Mouse (Mus musculus): Measurements from ENCODE around the gene Cd47. TPM values are rescaled to one million over a fixed set of nuclear protein-coding genes. Genes with fewer than 3 reads are reported as not detected.

The Cd47 gene
- total RNA-seq (2021), result 10 to 100 TPM; 23.3 to 28.9 TPM
- long read RNA-seq, experiment 1, full-length matches to known transcripts, result 15 of 42 reads
- long read RNA-seq, experiment 1, partial matches to known transcripts, result 1 of 42 reads
- long read RNA-seq, experiment 1, other reads (novel, unspliced or antisense), result 26 of 42 reads
- long read RNA-seq, experiment 2, full-length matches to known transcripts, result 25 of 65 reads
- long read RNA-seq, experiment 2, partial matches to known transcripts, result 3 of 65 reads
- long read RNA-seq, experiment 2, other reads (novel, unspliced or antisense), result 37 of 65 reads

DNA sequence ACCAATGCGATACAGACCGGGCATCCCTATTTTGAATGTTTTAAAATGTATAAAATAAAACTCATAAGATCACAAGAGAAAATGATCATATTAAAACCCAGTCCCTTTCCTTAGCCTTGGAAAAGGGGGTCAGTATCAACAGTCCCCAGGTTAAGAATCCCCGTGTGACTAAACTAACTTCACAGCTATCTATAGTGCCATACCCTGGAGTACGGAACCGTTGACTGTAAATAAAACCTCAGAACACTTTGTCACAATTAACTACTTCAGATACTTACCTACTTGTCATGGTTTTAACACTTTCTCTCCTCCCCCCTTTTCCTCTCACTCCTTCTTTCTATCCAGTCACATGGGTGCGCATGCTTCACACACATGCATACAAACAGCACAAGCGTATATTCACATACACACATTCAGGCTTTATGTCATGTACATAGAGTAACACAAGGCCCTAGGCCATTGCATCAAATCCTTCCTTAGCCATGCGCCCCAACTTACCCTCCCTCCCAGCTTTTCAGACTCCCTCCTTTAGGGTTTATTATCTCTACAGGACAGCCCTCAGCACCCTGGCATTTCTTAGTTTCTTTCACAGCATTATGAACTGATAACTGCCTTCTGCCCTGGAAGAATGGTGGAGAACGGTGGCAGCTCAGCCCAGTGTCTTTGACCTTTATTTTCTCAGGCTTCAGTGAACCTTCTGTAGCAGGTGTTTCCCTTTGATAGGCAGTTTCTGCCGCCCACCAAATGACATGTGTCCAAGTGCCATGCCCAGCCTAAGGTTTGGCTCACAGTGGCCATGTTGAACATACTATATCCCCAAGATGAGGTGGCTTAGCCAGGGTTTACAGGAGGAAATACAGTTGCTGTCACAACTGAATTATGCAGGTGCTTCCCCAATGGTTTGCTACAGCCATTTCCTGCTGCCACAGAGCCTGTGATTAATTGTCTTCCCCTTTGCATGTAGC, at the start of gene Cd47:
Gene Cd47 (plus strand): TSS at position 937 of the 965 bp plus-strand sequence.
- no peak for DNase-seq

DNA sequence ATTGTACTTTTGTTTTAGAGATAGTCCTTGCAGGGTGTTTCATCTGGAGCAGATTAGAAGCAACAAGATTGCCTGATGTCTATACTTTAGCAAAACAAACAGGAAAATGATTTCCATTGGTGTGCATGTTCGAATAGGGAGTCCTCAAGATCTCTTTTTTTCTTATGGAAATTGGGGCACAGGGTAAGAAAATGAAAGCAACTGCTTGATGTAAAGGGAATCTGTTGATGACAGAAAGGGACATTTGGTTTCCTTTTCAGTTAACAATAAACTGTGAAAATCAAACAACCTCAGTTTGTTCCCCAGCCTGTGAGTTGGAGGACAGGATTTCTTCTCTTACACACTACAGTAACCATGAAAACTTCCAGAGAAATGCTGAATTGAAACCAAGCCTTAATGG, 47.4 kb upstream of the Cd47 start:
- no peak for DNase-seq

DNA sequence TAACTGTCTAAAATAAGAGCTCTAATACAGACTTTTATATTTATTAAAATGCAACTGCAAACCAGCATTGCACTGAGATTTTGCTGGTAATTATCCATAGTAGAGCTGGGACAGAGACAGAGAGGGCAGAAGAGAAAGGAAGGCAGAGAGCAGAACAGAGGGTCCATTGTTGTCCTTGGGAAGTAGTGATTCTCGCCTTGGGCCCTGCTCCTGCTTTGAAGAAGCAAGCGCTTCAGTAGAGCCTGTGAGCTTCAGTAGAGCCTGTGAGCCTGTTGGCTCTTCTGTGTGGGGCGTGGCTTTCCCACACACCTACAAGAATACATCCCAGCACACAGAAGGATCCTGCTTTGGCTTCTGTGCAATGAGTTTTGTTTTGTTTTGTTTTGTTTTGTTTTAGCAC, 47.0 kb upstream of the Cd47 start:
- DNase-seq, result no peak

DNA sequence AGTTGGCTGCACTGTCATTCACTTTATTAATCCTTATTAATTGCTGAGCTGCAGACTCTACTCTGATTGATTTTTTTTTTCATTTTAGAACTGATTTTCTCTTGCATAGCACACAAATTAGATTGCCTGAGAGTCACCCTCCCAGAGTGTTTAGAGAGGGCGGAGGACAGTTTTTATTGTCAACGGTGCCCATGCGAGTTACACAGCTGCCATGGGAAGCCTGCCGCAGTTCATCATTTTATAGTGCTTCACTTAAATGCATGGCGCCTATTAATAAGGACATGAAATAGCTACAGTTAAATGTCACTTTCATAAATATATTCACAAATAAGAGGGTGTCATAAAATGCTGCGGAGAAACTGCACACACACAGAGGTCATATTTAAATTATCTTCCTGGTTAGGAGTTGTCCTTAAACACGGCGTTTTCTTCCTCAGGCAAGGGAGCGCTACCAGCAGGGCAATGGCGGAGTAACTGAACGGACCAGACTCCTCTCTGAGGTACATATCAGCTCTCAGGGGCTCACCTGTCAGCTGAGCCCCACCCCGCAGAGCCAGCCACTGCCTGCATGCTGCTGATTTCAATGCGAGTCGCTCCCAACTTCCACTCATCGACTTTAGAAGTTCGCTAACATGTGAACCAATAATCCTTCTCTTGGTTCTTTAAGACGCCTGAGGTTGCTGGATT, 39.7 kb upstream of the Cd47 start:
- DNase-seq, result no peak

DNA sequence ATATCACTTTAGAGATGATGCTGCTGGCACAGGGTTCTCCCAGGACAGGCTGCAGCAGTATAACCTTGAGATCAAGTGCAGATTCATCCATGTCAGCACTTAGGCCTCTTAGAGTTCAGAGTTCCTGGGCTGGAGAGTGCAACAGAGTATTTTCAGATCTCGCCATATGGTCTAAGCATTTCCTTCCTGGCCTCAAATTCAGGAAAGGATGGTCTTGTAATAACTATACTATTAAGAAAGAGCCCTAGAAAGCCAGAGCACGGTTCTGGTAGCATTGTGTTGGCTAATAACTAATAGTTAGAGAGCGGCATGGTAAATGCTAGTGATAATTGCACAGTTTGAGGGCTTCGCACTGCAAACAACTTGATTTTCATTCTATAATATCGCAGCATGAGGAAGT, 38.4 kb upstream of the Cd47 start:
- no peak for DNase-seq

DNA sequence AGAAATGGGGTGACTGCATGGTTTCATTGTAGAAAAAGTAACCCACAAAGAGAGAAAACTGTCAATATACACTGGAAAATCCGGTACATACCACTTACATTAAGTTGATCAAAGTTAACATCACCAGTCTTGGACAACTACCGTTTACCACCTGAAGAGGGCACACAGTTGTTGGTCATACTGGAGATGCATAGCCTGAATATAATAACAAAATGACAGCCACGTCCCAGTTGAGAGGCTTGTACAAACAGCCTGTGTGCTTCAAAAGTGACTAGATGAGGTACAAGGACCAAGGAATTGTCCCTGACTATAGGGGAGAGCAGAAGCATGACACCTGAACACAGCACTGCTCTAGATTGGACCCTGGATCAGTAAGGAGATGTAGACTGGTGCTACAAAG, 34.0 kb upstream of the Cd47 start:
- no peak for DNase-seq

DNA sequence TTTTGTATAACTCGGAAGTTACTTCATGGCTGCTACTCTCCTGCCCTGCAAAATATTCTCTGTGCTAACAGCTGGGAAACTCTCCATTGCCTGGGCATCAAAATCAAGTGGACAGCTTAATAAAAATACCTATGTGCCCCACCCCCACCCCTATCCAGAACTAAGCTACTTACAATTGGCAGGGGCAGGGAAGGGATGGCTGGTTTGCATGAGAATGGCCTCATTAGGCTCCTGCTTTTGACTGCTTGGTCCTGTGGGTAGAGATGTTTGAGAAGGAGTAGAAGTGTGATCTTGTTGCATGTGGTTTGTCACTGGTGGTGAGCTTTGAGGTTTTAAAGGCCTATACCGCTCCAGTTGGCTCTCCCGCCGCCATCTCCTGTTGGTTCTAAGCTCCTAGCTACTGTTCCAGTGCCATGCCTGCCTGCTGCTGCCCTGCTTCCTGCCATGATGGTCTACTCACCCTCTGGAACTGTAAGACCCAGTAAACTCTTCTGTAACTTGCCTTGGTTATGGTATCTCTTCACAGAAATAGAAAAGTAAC, 31.8 kb upstream of the Cd47 start:
- no peak for DNase-seq

DNA sequence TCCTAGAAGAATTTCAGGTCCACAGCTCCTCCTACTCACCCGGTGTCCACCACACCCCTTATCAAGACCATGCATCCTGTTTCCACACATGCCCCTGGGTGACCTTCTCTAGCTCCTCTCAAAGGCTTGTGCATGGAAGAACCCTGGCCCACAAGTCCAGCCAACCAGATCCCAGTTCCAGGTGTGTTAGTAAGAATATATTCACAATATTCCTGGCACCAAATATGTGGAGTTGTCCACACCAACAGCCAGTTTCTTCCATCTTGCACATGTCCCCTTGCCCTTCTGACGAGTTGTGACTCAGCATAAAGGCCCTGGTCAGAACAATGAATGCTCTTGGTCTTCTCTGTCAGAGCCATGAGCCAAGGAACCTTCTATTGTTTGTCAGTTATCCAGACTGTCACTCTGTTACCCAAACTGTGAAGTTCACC, 30.5 kb upstream of the Cd47 start:
- DNase-seq, result no peak

DNA sequence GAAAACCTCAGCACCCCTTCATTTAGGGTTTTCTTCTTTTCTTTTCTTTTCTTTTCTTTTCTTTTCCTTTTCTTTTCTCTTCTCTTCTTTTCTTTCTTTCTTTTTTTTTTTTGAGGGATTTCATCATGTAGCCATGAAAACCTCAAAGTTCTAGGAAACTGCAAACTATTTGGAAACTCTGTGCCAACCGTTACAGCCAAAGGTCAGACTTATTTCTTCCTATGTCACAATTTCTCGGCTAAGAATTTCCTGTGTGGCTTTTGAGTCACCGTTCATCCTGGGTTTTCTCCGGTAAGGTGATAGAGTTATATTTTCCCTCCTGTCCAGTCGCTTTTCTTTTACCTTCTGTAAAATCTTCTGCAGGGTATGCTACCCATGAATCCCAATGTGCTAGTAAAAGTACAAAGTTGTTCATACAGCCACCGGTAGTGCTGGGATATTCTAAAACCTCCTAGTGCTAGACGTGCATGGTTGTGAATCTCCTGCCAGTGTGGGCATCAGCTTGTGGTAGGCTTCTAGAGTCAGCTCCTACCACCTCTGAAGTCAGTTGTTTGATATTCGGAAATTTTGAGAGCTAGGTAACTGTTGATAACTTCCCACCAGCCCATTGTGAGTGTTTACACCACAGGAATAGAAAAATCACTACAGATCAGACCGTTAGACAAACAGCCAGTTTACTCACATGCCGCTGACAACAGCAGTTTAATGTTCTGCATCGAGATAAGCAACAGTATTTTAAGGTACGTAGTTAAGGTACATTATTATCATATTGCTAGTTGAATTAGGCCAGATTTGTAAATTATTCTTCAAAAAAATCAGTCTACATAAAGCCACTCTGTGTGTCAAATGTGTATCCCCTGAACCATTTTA, 29.8 kb upstream of the Cd47 start:
- DNase-seq, result no peak

DNA sequence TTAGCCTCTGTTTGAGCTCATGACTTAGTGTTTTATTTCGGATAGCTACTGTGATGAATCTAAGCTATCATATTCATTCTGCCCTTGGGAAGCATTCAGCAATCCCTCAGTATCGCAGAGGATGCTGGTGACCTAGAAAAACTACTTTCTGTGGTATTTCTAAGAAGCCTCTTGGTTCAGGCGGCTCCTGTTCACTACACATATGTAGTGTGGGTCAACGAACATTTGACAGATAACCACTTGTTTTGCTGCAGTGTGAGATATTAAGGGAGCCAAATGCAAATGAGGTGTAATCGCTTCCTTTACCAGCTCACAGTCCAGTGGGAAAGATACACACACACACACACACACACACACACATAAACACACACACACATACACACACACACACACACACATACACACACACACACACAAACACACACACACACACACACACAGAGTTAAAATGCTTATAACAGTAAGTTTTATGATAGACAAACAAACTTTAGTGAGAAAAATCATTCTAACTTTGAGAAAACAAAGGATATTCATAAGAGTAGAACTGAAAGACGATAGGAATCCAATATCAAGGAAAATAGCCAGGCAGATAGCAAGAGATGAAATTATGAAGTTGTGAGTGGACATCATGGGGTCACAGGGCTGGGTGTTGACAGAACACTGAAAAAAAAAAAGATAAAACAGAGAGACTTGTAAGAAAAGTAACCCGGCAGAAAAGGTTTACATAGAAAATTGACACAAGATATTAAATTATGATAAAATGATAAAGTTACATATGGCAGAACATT, 28.5 kb upstream of the Cd47 start:
- no peak for DNase-seq

DNA sequence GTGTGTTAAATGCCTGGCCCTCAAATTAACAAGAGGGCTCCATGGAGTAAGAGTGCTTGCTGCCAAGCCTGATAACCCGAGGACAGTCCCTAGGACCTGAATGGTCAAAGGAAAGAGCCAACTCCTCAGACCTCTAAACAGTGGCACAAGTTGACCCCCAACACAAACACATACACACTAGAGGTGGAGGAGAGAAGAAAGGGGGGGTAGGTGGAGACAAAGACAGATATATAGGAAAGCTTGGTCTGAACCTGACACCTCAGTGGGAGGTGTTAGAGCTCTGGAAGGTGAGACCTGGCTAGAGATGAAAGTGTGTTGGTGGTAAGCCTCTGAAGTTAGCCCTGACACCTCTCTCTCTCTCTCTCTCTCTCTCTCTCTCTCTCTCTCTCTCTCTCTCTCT, 27.8 kb upstream of the Cd47 start:
- DNase-seq, result no peak

DNA sequence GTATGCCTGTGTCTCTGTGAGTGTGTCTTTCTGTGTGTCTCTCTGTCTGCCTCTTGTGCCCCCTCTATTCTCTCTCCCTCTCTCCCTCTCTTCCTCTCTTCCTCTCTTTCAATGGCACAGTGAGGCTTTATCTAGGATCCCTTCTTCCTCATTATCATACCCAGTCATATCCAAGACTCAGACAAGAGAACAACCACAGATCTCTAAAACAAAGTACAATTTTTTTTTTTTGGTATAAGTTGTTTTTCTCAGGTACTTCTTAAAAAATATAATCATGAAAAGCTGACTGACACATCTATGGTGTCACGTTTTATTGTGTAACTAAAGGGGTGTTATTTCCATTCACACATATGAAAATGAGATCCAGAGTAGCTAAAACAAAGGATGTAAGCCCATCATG, 27.3 kb upstream of the Cd47 start:
- DNase-seq, result no peak

DNA sequence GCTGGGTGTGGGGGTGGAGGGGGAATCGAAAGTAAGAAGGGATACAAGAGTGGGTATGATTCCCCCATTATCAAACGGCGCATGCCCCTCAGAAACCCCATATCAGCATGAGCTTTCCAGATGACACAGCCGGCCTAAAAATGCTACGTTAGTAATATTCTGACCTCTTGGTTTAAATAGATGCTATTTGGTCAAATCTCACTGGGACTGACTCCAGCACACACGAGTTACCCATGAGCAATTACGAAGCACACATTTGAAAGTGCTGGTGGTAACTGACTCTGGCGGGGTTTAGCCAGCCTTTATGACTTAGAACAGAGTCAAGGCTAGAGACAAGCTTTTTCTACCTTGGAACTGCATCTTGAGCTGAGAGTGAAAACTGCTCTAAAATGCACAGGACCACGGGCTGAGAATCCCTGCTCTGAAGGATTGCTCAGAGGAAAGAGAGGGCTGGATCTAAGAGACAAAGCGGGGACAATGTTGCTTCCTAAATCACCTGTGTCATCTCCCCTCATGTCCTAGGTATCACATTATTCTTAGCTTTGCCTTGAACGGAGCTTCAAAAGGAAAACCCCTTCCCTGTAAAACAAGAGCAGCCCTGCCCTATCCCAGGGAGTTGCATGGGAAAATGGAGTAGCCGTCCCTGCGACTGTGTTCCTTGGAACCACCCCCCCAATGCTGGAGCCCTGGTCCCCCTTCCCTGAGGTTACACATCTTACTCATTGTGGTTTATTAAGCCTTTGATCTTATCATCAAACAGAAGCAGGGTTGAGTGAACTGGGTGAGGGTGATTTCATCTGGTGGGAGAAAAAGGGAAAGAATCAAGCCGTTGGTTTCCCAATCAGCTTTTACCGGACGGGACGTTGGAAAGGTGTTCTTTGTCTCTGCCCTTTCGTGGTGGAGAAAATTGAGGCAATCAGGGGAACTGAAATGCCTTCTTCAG, 26.0 kb upstream of the Cd47 start:
- DNase-seq, result no peak

DNA sequence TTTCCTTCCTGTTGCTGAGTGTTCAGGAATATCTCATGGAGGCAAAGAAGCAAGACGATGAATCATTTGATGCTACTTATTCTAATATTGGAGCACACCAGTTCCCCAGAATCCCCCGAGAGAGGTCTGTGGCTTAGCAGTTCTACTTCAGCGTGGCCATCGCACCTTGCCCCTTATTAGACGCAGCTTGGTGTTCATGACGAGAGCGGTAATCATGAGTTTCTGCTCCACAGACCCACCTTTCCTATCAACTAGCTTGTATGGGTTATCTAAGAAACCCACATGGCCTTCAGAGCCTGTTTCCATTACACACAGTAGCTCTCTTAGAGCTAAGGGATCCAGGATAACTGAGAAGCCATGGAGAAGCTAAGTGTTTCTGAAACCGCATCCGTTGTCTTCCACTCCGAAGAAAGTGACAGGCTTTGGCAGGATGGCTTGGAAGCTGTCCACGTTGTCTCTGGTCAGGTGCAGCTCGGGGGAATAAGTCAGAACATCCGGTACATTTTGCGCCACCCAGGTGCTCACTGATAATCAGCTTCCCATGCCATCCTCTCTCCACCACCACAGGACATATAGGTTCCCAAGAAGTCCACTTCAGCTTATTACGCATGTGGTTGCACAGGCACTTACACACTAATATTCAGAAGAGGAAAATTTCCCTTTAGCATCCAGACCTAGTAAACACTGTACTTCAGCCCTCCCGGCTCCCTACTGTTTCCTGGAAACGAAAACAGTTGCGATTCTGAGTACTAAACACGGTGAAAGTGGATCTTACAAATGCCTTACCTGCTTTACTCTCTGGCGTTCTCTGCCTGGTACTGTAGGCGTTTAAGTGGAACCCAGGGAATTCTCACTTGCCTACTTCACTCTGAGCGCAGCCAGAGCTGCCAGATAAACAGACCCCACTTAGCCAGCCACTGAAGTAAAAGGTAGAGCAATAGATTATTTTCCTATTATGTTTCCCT, 25.0 kb upstream of the Cd47 start:
- no peak for DNase-seq

DNA sequence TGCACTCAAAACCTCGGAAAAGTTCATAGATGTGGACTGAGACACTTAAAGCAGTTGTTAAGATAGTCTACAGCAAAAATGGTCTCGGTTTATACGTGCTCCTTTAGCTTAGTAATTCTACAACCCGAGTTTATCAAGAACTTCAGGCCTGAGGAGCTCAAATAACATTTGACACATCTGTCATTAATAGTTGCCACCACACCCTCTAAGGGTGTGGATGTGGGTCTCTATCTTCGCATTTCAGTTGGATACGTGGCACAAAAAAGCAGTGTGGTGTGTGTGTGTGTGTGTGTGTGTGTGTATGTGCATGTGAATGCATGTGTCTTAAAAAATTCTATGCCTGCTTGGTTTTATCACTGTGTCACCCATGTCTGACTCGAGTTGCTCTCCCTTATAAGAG, 23.4 kb upstream of the Cd47 start:
- DNase-seq, result no peak

DNA sequence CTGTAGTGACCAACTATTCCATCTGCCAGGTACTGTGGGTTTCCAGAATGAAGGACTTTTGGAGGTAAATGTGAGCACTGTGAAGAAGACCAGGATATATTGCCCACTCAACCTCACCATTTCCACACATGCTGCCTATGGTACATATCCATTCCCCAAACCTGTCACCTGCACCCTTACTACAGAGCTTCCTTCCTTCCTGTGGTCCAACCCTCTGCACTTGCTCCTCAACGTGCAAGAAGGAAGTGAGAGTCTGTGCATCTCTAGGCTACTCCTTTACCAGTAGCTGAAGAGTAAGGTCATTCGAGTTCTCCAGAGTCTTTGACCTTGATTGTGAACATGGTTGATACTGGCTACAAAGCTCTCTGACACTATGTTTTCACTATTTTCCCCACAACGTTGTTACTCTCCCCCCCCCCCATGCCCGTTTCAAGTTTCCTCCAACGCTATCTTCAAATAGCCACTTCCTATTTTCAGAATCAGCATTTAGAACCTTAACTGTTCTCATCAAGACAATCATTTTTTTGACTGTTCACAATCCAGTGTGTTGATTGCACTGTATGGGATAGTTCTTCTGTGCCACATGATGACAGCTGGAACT, 18.7 kb upstream of the Cd47 start:
- DNase-seq, result no peak

DNA sequence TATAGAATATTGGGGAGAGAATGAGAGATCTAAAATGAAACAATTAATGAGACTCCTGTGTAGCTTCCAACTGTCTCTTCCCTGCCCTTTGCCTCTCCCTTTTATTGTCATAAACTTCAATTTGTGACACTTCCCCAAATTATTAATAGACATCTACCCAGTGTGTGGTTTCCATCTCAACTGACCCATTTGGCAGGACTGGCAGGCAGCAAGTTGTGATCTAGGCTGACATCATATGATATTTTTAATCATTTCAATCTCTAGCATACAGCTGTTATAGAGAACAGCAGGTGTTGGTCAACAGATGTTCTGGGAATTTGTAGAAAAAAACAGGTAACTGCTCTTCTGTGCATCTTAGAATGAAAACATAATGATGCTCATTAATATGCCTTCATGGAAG, 17.0 kb upstream of the Cd47 start:
- no peak for DNase-seq

DNA sequence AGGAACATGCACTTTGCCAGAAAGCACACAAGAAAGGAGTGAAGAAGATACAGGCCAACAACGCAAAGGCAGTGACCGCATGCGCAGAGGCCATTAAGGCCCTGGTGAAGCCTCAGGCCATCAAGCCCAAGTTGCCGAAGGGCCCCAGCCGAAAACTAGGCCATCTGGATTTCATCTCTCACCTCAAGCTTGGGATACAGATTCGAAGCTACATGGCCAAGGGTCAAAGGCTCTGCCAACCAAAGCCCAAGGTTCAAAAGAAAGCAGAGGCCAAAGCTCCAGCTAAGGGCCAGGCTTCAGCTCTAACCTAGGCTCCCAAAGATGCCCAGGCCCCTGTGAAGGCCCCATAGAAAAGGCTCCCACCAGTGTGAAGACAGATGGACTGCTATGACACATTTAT, 14.2 kb upstream of the Cd47 start:
- no peak for DNase-seq

Data from gastrocnemius, postnatal 25 days (tissue).